Mouse (Mus musculus): ENCODE results near the gene Vapb. TPM values are rescaled to one million over a fixed set of nuclear protein-coding genes. Genes with fewer than 3 reads are reported as not detected.

Gene Vapb
- total RNA-seq (2021): 100 to 1,000 TPM; 113 to 128 TPM
- polyA plus RNA-seq (2012; rRNA removed): 13.3 and 22.7 TPM in 2 replicates
- long read RNA-seq, full-length matches to known transcripts: 2 of 10 reads
- long read RNA-seq, partial matches to known transcripts: 1 of 10 reads
- long read RNA-seq, other reads (novel, unspliced or antisense): 7 of 10 reads

DNA sequence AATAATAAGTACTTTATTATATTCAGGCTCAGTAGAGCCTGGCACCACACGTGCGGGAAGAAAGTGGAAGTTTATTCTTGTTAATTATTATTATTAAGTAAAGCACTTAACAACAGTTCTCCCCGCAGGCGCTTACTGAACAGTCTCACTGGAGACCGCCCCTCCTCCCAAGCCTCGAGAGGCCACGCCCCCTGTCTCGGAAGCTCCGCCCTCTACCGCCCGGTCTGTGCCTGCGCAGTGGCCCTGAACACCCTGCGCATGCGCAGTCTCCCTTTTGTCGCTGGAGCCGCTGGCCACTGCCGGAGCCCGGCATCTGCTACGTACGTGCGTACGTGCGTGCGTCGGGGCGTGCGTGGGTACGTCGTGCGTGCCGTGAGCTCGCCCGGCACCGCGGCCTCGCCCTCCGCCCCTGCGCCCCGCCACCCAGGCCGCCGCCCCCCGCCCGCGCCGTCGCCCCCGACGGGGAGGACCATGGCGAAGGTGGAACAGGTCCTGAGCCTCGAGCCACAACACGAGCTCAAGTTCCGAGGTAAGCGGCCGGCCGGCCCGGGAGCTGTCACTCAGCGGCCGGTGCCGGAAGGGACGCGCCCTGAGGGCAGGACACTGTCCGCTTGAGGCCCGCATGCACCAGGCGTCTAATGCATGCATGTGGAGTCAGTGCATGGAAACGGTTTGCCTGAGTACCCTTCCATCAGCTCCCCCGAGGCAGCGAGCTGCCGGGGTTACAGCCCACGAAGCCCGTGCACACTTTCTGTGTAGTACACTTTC lies at the start of gene Vapb:
Vapb (plus strand) TSS at position 290 of the 768 bp plus-strand sequence.
- Histone ChIP-seq H3K27ac (peak within 1 kb of the TSS; percentile 90), H3K4me1 (ENCODE audit: control insufficient read depth, insufficient read depth, low read length) (peaks cover 16% of the 10 kb centered on the region), H3K4me3 (peak within 1 kb of the TSS; percentile 95), H3K27me3 (ENCODE audit: control insufficient read depth, insufficient read depth, low read length) (no peaks in the 10 kb centered on the region), H3K36me3 (ENCODE audit: control insufficient read depth, insufficient read depth, low read length) (no peaks in the 10 kb centered on the region), H3K9ac (ENCODE audit: low read depth, low read length) (peak within 1 kb of the TSS; percentile 91), H3K79me2 (replicated peaks; ENCODE audit: control insufficient read depth, insufficient read depth, low read length) (peaks cover 14% of the 10 kb centered on the region)
- WGBS: 1% methylated on average over 70 of the region's 70 CpGs
- intact Hi-C loops (cut with DNase I): loop anchor here (2.0 kb wide), 1 partner anchor 79 kb away; the partner anchor contains the start of gene Rab22a
- peak; percentile 55; the same call in 1 of the 2 replicates for TF ChIP-seq POLR2A (IDR thresholded peaks at IDR 0.05; ENCODE audit: insufficient read depth, low read depth, low read length)
- peak; percentile 44 for TF ChIP-seq CTCF (IDR thresholded peaks at IDR 0.05)
- TF ChIP-seq EP300 (IDR thresholded peaks at IDR 0.05; ENCODE audit: insufficient read depth, low read depth, low read length): 0 out of 2 replicates have a peak, but pooled peaks have one; percentile 14
- peak; percentile 99 to 100 for DNase-seq

DNA sequence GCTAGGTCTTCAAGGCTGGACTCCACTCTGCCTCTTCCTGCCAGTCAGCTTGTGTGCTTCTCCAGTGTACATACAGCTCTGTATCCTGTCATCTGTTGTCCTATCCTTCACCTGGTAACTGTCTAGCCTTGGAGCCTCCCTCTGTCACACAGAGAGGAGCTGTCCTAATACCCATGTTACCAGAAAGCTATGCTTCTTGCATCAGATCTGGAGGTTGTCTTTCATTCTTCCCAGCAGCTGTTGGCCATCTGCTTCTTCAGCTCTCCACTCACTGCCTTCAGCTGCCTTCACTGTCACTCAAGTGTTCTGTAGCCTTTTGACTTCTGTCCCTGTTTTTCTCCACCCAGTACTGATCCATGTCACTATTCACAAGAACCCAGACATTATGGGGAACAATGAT lies 47.5 kb upstream of the Vapb start:
- no peak overlapping the region for H3K27ac ChIP-seq
- TF ChIP-seq POLR2A (IDR thresholded peaks at IDR 0.05; ENCODE audit: insufficient read depth, low read depth, low read length): no peak
- TF ChIP-seq CTCF (IDR thresholded peaks at IDR 0.05): no peak
- TF ChIP-seq EP300 (IDR thresholded peaks at IDR 0.05; ENCODE audit: insufficient read depth, low read depth, low read length): no peak
- no peak overlapping the region for H3K4me3 ChIP-seq
- no peaks in the 10 kb centered on the region; the same call in 1 of the 2 replicates for H3K36me3 ChIP-seq (ENCODE audit: control insufficient read depth, insufficient read depth, low read length)
- H3K9ac ChIP-seq (ENCODE audit: low read depth, low read length): no peak overlapping the region
- peaks cover 3% of the 10 kb centered on the region; the same call in 1 of the 2 replicates for H3K79me2 ChIP-seq (replicated peaks; ENCODE audit: control insufficient read depth, insufficient read depth, low read length)
- no peaks in the 10 kb centered on the region for H3K27me3 ChIP-seq (ENCODE audit: control insufficient read depth, insufficient read depth, low read length)
- intact Hi-C loops (cut with DNase I): no loop called here
- peaks cover 2% of the 10 kb centered on the region; the same call in 1 of the 2 replicates for H3K4me1 ChIP-seq (ENCODE audit: control insufficient read depth, insufficient read depth, low read length)
- no peak for DNase-seq

DNA sequence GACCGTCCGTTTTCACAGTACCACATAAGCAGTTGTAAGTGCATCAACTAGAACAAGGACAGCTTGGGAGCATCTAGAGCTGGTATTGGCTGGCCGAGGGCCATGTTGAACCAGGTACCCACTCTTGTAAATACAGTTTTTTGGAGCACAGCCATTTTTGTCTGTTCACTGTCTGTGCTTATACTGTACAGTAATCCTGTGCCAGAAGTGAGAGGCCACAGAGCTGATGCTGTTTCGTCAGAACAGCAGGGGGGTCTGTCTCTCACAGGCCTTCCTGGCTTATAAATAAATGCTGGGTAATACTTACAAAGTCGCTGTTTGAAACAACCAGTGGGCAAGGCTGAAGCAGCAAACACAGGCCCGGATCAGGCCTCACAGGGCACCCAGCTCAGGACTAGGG lies 45.6 kb upstream of the Vapb start:
- Histone ChIP-seq H3K4me3 (no peak overlapping the region), H3K9ac (ENCODE audit: low read depth, low read length) (no peak overlapping the region), H3K27ac (no peak overlapping the region), H3K27me3 (ENCODE audit: control insufficient read depth, insufficient read depth, low read length) (no peaks in the 10 kb centered on the region), H3K79me2 (replicated peaks; ENCODE audit: control insufficient read depth, insufficient read depth, low read length) (peaks cover 1% of the 10 kb centered on the region; the same call in 1 of the 2 replicates), H3K36me3 (ENCODE audit: control insufficient read depth, insufficient read depth, low read length) (no peaks in the 10 kb centered on the region; the same call in 1 of the 2 replicates), H3K4me1 (ENCODE audit: control insufficient read depth, insufficient read depth, low read length) (no peaks in the 10 kb centered on the region)
- TF ChIP-seq CTCF (IDR thresholded peaks at IDR 0.05): no peak
- 90% methylated on average over 6 of the region's 6 CpGs for WGBS
- DNase-seq: no peak
- intact Hi-C loops (cut with DNase I): no loop called here

DNA sequence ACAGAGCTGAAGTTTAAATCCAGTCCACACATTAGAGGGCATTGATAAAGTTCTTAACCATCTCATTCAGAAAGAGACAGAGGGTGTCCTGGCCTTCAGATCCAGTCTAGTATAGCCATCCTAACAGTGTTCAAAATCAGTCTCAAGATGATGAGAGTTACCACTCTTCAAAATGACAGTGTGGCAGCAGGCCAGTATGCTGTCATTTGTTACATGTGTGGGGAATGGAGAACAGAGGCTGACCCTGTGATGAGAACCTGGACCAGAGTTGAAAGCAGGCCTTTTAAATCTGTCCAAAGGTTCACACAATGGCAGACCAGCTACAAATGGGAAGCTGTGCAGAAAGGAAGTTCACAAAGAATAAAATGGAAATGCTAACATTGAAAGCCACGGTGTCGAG lies 44.6 kb upstream of the Vapb start:
- Histone ChIP-seq H3K9ac (ENCODE audit: low read depth, low read length) (no peak overlapping the region), H3K4me1 (ENCODE audit: control insufficient read depth, insufficient read depth, low read length) (no peaks in the 10 kb centered on the region), H3K36me3 (ENCODE audit: control insufficient read depth, insufficient read depth, low read length) (no peaks in the 10 kb centered on the region; the same call in 1 of the 2 replicates), H3K79me2 (replicated peaks; ENCODE audit: control insufficient read depth, insufficient read depth, low read length) (peaks cover 1% of the 10 kb centered on the region; the same call in 1 of the 2 replicates), H3K4me3 (no peak overlapping the region), H3K27me3 (ENCODE audit: control insufficient read depth, insufficient read depth, low read length) (no peaks in the 10 kb centered on the region), H3K27ac (no peak overlapping the region)
- 35% methylated on average over 2 of the region's 2 CpGs for WGBS
- DNase-seq: no peak
- intact Hi-C loops (cut with DNase I): no loop called here
- TF ChIP-seq POLR2A (IDR thresholded peaks at IDR 0.05; ENCODE audit: insufficient read depth, low read depth, low read length) (no peak), CTCF (IDR thresholded peaks at IDR 0.05) (no peak), EP300 (IDR thresholded peaks at IDR 0.05; ENCODE audit: insufficient read depth, low read depth, low read length) (0 out of 2 replicates have a peak, but pooled peaks have one; percentile 40)

DNA sequence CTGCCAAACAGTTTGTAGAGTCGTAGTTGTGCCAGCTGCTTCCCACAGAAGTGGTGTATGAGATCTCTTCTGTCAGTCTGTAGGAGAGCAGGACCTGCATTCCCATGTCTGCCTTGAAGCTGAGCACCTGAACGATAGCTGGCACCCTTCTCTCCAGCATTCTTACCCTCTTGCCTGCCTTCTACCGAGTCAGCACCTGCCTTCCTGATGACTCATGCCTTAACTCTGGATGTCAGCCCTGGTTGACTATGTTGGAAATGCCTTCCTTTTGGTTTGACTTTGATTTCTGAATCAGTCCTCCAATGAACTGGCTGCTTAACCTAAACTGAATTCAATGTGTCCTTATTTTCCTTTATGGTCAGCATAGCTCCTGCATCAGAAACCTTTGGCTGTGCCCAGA lies 38.5 kb upstream of the Vapb start:
- H3K4me3 ChIP-seq: no peak overlapping the region
- intact Hi-C loops (cut with DNase I): no loop called here
- DNase-seq: no peak
- no peak overlapping the region for H3K9ac ChIP-seq (ENCODE audit: low read depth, low read length)
- WGBS: 45% methylated on average over 3 of the region's 3 CpGs
- no peaks in the 10 kb centered on the region for H3K79me2 ChIP-seq (replicated peaks; ENCODE audit: control insufficient read depth, insufficient read depth, low read length)
- no peaks in the 10 kb centered on the region for H3K27me3 ChIP-seq (ENCODE audit: control insufficient read depth, insufficient read depth, low read length)
- no peak overlapping the region for H3K27ac ChIP-seq
- H3K36me3 ChIP-seq (ENCODE audit: control insufficient read depth, insufficient read depth, low read length): peaks cover 2% of the 10 kb centered on the region
- TF ChIP-seq POLR2A (IDR thresholded peaks at IDR 0.05; ENCODE audit: insufficient read depth, low read depth, low read length): no peak
- TF ChIP-seq EP300 (IDR thresholded peaks at IDR 0.05; ENCODE audit: insufficient read depth, low read depth, low read length): no peak
- TF ChIP-seq CTCF (IDR thresholded peaks at IDR 0.05): no peak
- H3K4me1 ChIP-seq (ENCODE audit: control insufficient read depth, insufficient read depth, low read length): peaks cover 8% of the 10 kb centered on the region
